Mouse (Mus musculus) ovary, postnatal 36 days (tissue): ENCODE data around the gene Klhl9.
"Not testable (repeated sequence)": the region's sequence is repeated elsewhere in the genome, so short reads cannot be mapped to it uniquely, and the experiment has no call there.

Source experiments
- DNase-seq: peaks from one replicate; pipeline ENCODE4 v3.0.0; 2022; ENCODE audit warnings: low spot score, mixed read lengths

Klhl9 gene

GRCm38 (mm10) chr4:88721791-88722721, at the start of gene Klhl9, which contains the start of gene Gm26566:
Gene Klhl9 (minus strand): TSS chr4:88722465.
Gene Gm26566 (plus strand): TSS chr4:88721805.
- peak; percentile 92 for DNase-seq

DNA sequence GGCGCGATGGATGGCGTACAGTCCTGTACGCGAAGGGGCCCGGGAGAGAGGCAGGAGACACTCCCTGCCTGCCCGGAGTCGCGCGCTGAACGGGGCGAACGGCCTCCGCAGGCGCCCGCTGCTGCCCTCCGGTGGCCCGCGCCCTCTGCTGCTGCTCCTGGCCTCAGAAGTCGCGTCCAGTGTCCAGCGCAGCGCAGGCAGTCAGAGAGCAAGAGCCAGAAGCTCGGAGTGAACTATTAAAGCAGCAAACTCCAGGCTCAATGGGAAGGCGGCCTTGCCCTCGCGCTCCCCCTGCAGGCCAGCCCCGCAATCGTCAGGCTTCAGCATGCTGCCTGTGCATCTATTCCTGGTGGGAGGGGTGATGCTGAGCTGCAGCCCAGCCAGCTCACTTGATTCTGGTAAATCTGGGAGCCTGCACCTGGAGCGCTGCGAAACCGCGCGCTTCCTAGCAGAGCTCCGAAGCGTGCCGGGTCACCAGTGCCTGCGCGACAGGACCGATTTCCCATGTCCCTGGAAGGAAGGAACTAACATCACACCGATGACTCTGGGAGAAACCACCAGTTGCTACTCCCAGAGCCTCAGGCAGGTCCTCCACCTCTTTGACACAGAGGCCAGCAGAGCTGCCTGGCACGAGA, 41.2 kb upstream of the Klhl9 start:
- DNase-seq, result peak; percentile 60

DNA sequence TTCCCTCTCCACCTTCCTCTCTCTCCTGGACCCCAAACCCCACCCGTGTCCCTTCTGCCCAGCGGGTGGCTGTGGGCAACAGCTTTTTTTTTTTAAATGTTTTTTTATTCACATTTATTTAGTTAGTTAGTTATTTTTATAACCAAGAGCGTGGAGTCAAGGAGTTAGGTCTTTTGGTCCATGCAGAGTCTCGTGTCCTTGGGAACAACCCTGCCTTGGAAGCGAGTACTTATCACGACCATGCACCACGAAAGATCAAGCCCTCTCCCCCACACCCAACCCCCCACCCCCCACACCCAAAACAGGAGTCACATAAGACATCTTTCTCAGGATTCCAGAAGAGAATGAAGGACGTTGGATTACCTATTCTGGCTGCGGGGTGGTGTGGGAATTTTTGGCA, 40.1 kb upstream of the Klhl9 start:
- DNase-seq, result not testable (repeated sequence)

- peak; percentile 61 for DNase-seq
Observed at GRCm38 (mm10) chr4:88761776-88762175, 39.5 kb upstream of the Klhl9 start.

DNA sequence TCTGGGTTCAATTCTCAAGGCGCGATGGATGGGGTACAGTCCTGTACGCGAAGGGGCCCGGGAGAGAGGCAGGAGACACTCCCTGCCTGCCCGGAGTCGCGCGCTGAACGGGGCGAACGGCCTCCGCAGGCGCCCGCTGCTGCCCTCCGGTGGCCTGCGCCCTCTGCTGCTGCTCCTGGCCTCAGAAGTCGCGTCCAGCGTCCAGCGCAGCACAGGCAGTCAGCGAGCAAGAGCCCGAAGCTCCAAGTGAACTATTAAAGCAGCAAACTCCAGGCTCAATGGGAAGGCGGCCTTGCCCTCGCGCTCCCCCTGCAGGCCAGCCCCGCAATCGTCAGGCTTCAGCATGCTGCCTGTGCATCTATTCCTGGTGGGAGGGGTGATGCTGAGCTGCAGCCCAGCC, 38.2 kb upstream of the Klhl9 start:
- peak; percentile 83 for DNase-seq

DNA sequence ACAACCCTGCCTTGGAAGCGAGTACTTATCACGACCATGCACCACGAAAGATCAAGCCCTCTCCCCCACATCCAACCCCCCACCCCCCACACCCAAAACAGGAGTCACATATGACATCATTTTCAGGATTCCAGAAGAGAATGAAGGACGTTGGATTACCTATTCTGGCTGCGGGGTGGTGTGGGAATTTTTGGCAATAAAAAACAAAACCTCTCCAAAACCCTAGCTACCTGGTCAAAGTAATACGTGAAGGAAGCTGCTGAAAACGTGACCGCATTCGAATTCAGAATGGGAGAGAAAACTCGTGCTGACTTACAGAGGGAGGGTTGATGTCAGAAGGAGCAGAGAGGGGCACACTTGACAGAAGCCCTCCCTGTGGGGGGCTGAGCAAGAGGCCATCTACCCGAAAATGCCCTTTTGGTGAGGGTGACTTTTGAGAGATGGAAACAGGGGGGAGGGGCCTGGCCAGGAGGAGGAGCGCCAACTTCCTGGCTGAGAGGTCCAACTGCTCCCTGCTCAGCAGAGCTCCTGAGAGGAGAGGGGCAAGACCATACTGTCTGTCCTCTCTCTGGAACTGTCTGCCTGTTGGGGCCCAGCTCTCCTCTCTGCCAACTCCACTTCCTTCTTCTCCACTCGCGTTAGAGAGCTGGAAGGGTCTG, 37.5 kb upstream of the Klhl9 start, which contains the start of gene Gm13283:
Gm13283 (plus strand) TSS at position 510 of the 659 bp plus-strand sequence.
- not testable (repeated sequence) for DNase-seq

- DNase-seq, result not testable (repeated sequence)
Observed at GRCm38 (mm10) chr4:88758751-88759150, 36.5 kb upstream of the Klhl9 start.

DNA sequence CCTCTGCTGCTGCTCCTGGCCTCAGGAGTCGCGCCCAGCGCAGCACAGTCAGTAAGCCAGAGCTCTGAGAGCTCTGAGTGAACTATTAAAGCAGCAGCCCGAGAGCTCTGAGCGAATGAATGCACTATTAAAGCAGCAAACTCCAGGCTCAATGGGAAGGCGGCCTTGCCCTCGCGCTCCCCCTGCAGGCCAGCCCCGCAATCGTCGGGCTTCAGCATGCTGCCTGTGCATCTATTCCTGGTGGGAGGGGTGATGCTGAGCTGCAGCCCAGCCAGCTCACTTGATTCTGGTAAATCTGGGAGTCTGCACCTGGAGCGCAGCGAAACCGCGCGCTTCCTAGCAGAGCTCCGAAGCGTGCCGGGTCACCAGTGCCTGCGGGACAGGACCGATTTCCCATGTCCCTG, 35.4 kb upstream of the Klhl9 start:
- peak; percentile 88 for DNase-seq

- DNase-seq, result not testable (repeated sequence)
Observed at GRCm38 (mm10) chr4:88756581-88757513, 34.6 kb upstream of the Klhl9 start.

GRCm38 (mm10) chr4:88754818-88755340, 32.6 kb upstream of the Klhl9 start, which contains the start of gene Gm13271:
Gene Gm13271 (plus strand): TSS chr4:88754868.
- peak; percentile 67 for DNase-seq

DNA sequence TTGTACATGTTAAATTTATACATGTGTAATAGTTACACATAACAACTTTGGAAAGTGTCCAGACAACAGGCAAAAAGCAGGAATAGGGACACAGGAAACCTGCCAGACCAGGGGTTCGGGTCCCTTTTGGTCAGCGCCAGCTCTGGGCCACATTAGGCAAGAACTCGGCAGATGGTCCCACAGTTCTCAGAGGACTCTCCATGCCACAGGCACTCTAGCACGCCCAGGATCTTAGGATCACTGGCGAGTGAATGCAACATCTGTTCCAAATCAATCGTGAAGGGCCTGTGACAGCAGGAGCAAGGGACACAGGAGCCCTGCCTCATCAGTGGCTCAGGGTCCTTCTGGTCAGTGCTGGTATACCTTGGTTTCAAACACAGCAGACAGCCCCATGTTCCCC, 27.7 kb upstream of the Klhl9 start:
- no peak for DNase-seq

DNA sequence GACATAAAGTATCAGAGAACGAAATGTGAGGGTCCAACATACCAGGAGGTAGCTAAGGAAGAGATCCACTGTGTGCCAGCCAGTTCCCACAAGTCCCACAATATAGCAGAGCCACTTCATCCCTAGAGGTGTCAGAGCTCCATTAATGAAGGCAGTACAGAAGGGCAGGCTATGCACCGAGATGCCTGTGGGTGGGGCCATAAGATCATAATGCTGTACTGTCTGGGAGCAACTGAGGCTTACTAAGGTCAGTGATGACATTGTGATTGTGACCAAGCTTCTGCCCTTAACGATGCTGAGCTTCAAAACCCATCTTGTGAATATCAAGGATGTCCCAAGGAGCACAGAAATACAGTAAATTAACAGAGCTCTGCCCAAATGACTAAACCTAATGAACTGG, 21.9 kb upstream of the Klhl9 start:
- no peak for DNase-seq

DNA sequence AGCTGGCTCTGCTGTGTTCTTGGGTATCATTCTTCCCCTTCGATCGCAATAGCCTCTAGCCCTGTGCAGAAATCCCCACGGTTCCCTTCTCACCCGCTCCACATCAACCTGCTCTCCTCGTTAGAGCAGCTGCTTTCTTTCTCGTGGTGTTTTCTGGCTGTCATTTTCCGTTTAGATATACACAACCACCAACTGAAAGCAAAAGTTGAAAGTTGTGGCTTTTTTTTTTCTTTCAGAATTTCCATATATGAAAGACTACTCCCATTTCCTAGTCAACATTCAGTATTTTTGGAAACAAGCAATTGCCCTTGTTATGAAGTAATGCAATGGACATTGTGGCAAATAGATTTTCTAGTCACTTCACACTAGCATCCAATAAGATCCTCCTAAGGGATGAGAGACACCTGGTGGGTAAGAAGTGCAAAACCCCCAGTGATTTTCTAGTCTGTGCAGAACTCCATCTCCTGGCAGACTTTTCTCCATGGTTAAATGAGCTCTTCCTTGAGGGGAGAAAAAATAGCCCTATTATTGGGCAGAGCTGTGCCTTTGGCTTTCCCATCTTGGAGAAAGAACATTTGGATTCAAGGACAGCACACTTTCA, 20.6 kb upstream of the Klhl9 start:
- DNase-seq, result no peak

DNA sequence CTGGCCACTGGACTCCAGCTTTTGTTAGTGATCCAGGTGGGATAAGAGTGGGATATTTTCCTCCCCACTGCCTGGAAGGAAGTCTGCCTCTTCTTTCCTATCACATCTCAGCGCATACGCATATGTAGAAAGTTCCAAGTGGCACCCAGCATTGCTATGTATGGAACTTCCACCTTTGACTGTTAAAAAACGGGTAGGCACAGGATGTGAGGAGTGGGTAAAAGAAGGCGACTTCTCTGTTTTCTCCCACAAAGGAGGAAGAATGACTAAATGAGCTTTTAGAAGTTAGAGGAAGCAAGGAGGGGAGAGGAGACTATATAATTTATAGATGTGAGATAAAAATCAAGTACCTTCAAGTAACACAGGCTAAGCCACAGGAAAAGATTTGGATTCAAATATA, 19.2 kb upstream of the Klhl9 start:
- DNase-seq, result no peak

DNA sequence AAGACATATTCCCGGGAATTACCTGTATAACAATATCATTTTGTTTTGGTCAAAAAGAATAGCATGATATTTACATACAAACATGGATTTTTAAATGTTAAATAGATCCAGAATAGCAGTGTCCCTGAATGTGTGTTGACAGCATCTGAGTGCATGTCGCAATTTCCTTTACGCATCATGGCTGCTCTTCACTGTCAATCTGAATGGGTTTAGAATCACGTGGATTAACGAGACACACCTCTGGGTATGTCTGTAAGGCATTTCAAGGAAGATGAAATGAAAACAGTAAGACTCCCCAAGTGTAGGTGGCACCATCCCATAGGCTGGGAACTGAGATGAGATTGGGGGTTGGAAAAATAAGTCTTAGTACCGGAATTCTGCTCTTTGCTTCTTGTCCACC, 16.8 kb upstream of the Klhl9 start:
- no peak for DNase-seq

- DNase-seq, result peak; percentile 60
Observed at GRCm38 (mm10) chr4:88738480-88738879, 16.2 kb upstream of the Klhl9 start.

DNA sequence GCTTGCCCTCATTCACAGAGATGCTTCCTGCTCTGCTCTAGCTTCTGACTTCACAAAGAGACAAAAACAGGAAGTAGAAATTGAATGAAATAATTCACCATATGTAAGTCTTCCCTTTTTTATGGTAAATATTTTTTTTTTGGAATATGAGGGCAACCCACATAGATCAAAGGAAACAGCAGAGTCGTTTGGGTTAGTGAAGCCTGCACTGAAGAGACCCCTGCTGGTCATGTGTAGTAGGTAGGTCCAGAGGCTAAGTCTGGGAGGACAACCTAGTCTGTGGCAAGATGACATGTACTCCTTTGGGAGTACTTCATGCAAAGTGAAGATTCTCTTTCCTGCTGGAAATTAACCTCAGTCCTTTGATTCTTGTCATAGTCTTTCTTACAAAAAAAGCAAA, 5.1 kb upstream of the Klhl9 start:
- DNase-seq, result no peak

- no peak for DNase-seq
Observed at GRCm38 (mm10) chr4:88726727-88727126, 4.5 kb upstream of the Klhl9 start.

DNA sequence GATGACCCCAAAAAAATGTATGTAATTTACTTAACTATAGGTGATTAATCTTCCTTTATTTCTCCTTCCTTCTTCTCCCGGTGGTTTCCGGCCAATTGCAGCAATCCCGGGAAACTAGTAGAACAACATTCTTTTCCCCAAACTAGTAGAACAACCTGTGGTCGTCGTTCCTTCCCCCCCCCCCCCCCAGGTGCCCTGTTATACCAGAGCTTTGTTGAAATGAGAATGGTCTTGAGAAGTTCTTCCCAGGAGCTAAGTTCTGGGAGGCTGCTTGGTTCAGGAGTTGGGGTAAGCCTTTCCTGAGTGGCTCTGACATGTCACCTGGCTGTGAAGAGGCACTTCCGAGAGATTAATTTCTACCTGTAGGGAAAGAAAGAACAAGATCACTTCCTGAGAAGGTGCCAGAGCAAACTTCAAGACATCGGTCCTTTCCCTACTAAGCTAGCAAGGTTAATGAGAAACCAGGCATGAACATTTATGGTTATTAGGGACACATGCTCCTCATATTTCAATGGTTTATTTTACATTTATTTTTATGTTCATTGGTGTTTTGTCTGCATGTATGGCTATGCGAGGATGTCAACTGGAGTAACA, 1.3 kb upstream of the Klhl9 start:
- no peak for DNase-seq

DNA sequence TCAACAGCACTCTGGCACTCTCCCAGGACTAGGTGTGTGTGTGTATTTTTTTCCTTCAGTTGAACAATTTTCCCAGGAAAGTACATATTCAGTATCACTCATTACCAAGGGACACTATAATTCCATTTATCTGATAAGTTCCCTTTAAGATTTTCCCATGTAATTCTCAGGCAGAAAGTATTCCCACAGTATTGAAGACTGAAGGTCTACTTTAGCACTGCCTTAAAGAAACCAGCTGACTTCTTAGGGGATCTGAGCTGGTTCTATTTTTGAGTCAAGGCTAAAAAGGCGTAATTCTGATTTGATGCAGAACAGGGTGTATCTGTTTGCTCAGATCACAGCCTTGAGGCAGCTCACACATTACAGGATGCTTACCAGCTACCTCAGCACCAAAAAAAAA, 3.5 kb downstream of the Klhl9 start:
- DNase-seq, result no peak
